Mouse (Mus musculus): Measurements from ENCODE around the gene Ndufaf7.

DNA sequence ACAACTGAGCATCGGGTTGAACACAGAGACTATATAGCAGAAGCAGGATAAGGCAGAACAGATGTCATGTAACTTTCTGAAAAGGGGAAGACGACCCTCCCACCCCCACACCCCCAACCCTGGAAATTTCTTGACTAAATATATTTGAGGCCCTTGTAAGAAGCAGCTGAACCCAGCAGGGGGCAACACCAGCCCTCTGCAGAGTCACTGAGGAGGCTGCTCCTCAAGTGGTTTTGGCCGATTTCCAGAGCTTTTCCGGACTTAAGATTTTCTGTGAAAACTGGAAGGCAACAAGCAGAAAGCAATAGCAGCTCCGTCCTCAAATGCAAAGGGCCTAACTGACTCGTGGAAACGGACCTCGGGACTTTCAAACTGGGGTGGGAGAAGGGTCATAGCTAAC lies 41.5 kb upstream of the Ndufaf7 start:
- TF ChIP-seq EP300 (IDR thresholded peaks at IDR 0.05; ENCODE audit: insufficient read depth, low read depth, low read length) (no peak), CTCF (IDR thresholded peaks at IDR 0.05; ENCODE audit: low read depth, low read length) (peak; percentile 42)

Measured in ES-Bruce4 (cell line).